Comparison of ENCODE assay signal across 8 mouse cellular contexts in the genomic region with DNA sequence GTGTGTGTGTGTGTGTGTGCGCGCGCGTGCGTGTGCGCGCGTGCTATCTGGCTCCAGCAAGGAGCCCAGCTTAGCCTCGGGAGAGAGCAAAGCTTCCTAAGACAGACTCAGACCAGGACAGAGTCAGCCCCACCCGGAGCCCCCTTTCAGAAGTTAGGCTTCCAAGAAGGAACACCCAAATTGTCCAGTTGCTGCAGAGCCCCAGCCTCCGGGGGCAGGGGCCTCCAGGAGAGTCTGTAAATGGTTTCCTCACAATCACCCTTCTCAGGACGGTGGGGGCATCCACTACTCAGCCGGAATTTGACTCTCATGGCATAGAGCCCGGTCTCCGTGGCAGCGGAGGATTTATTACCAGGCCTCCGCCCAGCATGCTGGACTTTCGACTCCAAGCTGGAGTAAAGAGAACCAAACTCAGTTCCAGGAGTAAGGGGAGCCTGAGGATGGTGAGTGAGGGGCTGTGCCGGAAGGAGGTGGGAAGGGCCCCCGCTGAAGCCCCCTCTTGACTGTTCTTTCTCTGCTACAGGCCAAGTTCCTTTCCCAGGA. TPM values are rescaled to one million over a fixed set of nuclear protein-coding genes. Genes with fewer than 3 reads are reported as not detected.
DNase-seq lines count a peak whose midpoint lies in the region; ATAC-seq and TF ChIP-seq lines count a peak whose summit lies in the region.

Calml4 (plus strand) TSS at position 362 of the 543 bp plus-strand sequence.

- no peak within 1 kb of the TSS for H3K9ac ChIP-seq in midbrain, embryonic 12.5 days (replicated peaks)
- no peak within 1 kb of the TSS for H3K9ac ChIP-seq in midbrain, embryonic 15.5 days
- no peak within 1 kb of the TSS for H3K9ac ChIP-seq in hindbrain, postnatal 0 days (replicated peaks; ENCODE audit: low read length)
- H3K9ac ChIP-seq in liver, embryonic 14.5 days (replicated peaks) = no peak within 1 kb of the TSS
- 0 out of 2 replicates have a peak within 1 kb of the TSS, but pooled peaks have one; percentile 11 for H3K9ac ChIP-seq in neural tube, embryonic 14.5 days (replicated peaks; ENCODE audit: low read depth, low read length)

- TF ChIP-seq CTCF in hindbrain, postnatal 0 days (IDR thresholded peaks at IDR 0.05; ENCODE audit: low read depth) = no peak
- TF ChIP-seq CTCF in liver, embryonic 14.5 days (IDR thresholded peaks at IDR 0.05; ENCODE audit: low read depth) = no peak

- no peak for ATAC-seq in midbrain, embryonic 12.5 days (ENCODE audit: low FRiP score, low read depth)
- no peak for ATAC-seq in midbrain, embryonic 15.5 days (replicated peaks)
- ATAC-seq in hindbrain, postnatal 0 days = peak; percentile 68
- ATAC-seq in liver, embryonic 14.5 days (ENCODE audit: insufficient read depth) = no peak
- peak; percentile 68; the same call in 1 of the 2 replicates for ATAC-seq in neural tube, embryonic 14.5 days (ENCODE audit: low read depth)
- ATAC-seq in monocyte, adult 5-6 weeks (replicated peaks; ENCODE audit: insufficient number of reproducible peaks, low FRiP score, low TSS enrichment, poor library complexity, severe bottlenecking) = no peak

- H3K4me3 ChIP-seq in midbrain, embryonic 12.5 days = no peak within 1 kb of the TSS
- H3K4me3 ChIP-seq in midbrain, embryonic 15.5 days = no peak within 1 kb of the TSS
- no peak within 1 kb of the TSS for H3K4me3 ChIP-seq in hindbrain, postnatal 0 days (ENCODE audit: low read length)
- H3K4me3 ChIP-seq in liver, embryonic 14.5 days (ENCODE audit: insufficient read depth in 1 of 2, low read depth in 2 of 2, low read length in 2 of 2) = no peak within 1 kb of the TSS
- no peak within 1 kb of the TSS for H3K4me3 ChIP-seq in neural tube, embryonic 14.5 days (ENCODE audit: low read depth, low read length)

- H3K4me2 ChIP-seq in midbrain, embryonic 12.5 days (replicated peaks) = 0 out of 2 replicates have a peak within 1 kb of the TSS, but pooled peaks have one; percentile 9
- H3K4me2 ChIP-seq in midbrain, embryonic 15.5 days = no peak within 1 kb of the TSS
- H3K4me2 ChIP-seq in hindbrain, postnatal 0 days (ENCODE audit: low read depth, low read length) = peak within 1 kb of the TSS; percentile 23
- H3K4me2 ChIP-seq in liver, embryonic 14.5 days (ENCODE audit: low read depth) = peak within 1 kb of the TSS; percentile 15; the same call in 1 of the 2 replicates
- peak within 1 kb of the TSS; percentile 11; the same call in 1 of the 2 replicates for H3K4me2 ChIP-seq in neural tube, embryonic 14.5 days (ENCODE audit: low read depth, low read length)

- no peak for TF ChIP-seq EP300 in liver, embryonic 14.5 days (IDR thresholded peaks at IDR 0.05; ENCODE audit: low read depth)

- no peaks in the 10 kb centered on the region for H3K27me3 ChIP-seq in midbrain, embryonic 12.5 days
- H3K27me3 ChIP-seq in midbrain, embryonic 15.5 days (replicated peaks) = no peaks in the 10 kb centered on the region
- H3K27me3 ChIP-seq in hindbrain, postnatal 0 days (ENCODE audit: insufficient read depth, low read length) = no peaks in the 10 kb centered on the region
- no peaks in the 10 kb centered on the region; the same call in 1 of the 2 replicates for H3K27me3 ChIP-seq in liver, embryonic 14.5 days (ENCODE audit: control insufficient read depth, insufficient read depth, low read length)
- no peaks in the 10 kb centered on the region for H3K27me3 ChIP-seq in neural tube, embryonic 14.5 days (ENCODE audit: control insufficient read depth, insufficient read depth, low read length)

- H3K4me1 ChIP-seq in midbrain, embryonic 12.5 days = peaks cover 15% of the 10 kb centered on the region
- H3K4me1 ChIP-seq in midbrain, embryonic 15.5 days = no peaks in the 10 kb centered on the region
- H3K4me1 ChIP-seq in hindbrain, postnatal 0 days (ENCODE audit: insufficient read depth, low read length) = no peaks in the 10 kb centered on the region
- H3K4me1 ChIP-seq in liver, embryonic 14.5 days (replicated peaks; ENCODE audit: control insufficient read depth in 2 of 2, insufficient read depth in 2 of 2, low read length in 1 of 2) = peaks cover 0 to 7% of the 10 kb centered on the region in 2 experiments; a peak in 2 of 4 replicates
- H3K4me1 ChIP-seq in neural tube, embryonic 14.5 days (ENCODE audit: control insufficient read depth, insufficient read depth, low read length) = peaks cover 14% of the 10 kb centered on the region

- DNase-seq in gastrocnemius, adult 8-10 months (ENCODE audit: low spot score in 2 of 2) = peak; percentile 75 to 80
- peak; percentile 79 for DNase-seq in hindbrain, postnatal 0 days (ENCODE audit: low spot score)
- no peak for DNase-seq in liver, embryonic 14.5 days (ENCODE audit: low read depth in 3 of 3, low spot score in 3 of 3)
- no peak for DNase-seq in frontal cortex, adult 2 months (ENCODE audit: extremely low spot score in 1 of 2, low spot score in 1 of 2)

- H3K9me3 ChIP-seq in midbrain, embryonic 12.5 days = no peaks in the 10 kb centered on the region
- no peaks in the 10 kb centered on the region for H3K9me3 ChIP-seq in midbrain, embryonic 15.5 days
- H3K9me3 ChIP-seq in hindbrain, postnatal 0 days (ENCODE audit: low read length) = no peaks in the 10 kb centered on the region
- no peaks in the 10 kb centered on the region for H3K9me3 ChIP-seq in liver, embryonic 14.5 days (ENCODE audit: control insufficient read depth, low read length)
- no peaks in the 10 kb centered on the region for H3K9me3 ChIP-seq in neural tube, embryonic 14.5 days (ENCODE audit: control insufficient read depth, low read length)

- WGBS in midbrain, embryonic 12.5 days = 63% methylated on average over 20 of the region's 20 CpGs
- 56% methylated on average over 20 of the region's 20 CpGs for WGBS in midbrain, embryonic 15.5 days
- WGBS in hindbrain, postnatal 0 days = 45% methylated on average over 20 of the region's 20 CpGs
- WGBS in liver, embryonic 14.5 days (ENCODE audit: insufficient replicate concordance) = 52% methylated on average over 20 of the region's 20 CpGs
- WGBS in neural tube, embryonic 14.5 days = 29% methylated on average over 20 of the region's 20 CpGs

- no peaks in the 10 kb centered on the region for H3K36me3 ChIP-seq in midbrain, embryonic 12.5 days
- no peaks in the 10 kb centered on the region for H3K36me3 ChIP-seq in midbrain, embryonic 15.5 days (replicated peaks)
- H3K36me3 ChIP-seq in hindbrain, postnatal 0 days (ENCODE audit: insufficient read depth, low read length) = no peaks in the 10 kb centered on the region
- H3K36me3 ChIP-seq in liver, embryonic 14.5 days (replicated peaks; ENCODE audit: control insufficient read depth, insufficient read depth, low read depth) = no peaks in the 10 kb centered on the region
- no peaks in the 10 kb centered on the region for H3K36me3 ChIP-seq in neural tube, embryonic 14.5 days (ENCODE audit: control insufficient read depth, insufficient read depth, low read length)

- H3K27ac ChIP-seq in midbrain, embryonic 12.5 days (replicated peaks) = no peak within 1 kb of the TSS
- H3K27ac ChIP-seq in midbrain, embryonic 15.5 days = no peak within 1 kb of the TSS
- 0 out of 2 replicates have a peak within 1 kb of the TSS, but pooled peaks have one; percentile 33 for H3K27ac ChIP-seq in hindbrain, postnatal 0 days
- H3K27ac ChIP-seq in liver, embryonic 14.5 days = no peak within 1 kb of the TSS
- peak within 1 kb of the TSS; percentile 45 for H3K27ac ChIP-seq in neural tube, embryonic 14.5 days (ENCODE audit: low read depth, low read length)

RNA-seq across cellular contexts. Expression of gene Calml4, which starts in this region (rescaled TPM):
- 2.5 and 3.6 TPM in 2 replicates for polyA plus RNA-seq in midbrain, embryonic 12.5 days (2016; fragmentation: Nextera tagmentation; extraction: Ambion mirVana)
- 9.4 and 11.7 TPM in 2 replicates for polyA plus RNA-seq in midbrain, embryonic 15.5 days (2015; fragmentation: Nextera tagmentation; extraction: Ambion mirVana)
- 1 to 10 TPM in 3 of 4 experiments, under 1 TPM in 1; 0.86 to 1.9 (median 1.4) TPM for total RNA-seq in gastrocnemius, adult 8-10 months (2022)
- 1.7 and 3.1 TPM in 2 replicates for total RNA-seq in hindbrain, postnatal 0 days (2014; rRNA removed)
- polyA plus RNA-seq in hindbrain, postnatal 0 days (2015; fragmentation: Nextera tagmentation; extraction: Ambion mirVana) = 20.5 and 22.4 TPM in 2 replicates
- 0.98 and 1.1 TPM in 2 replicates for polyA plus RNA-seq in liver, embryonic 14.5 days (2012; rRNA removed)
- polyA plus RNA-seq in liver, embryonic 14.5 days (2014; fragmentation: Nextera tagmentation; extraction: Ambion mirVana) = 1.6 and 2.2 TPM in 2 replicates
- polyA plus RNA-seq in neural tube, embryonic 14.5 days (2014; fragmentation: Nextera tagmentation; extraction: Ambion mirVana) = 7.5 and 7.6 TPM in 2 replicates
- 0.23 and 0.64 TPM in 2 replicates for polyA plus RNA-seq in frontal cortex, adult 2 months (2012; rRNA removed)
- total RNA-seq in monocyte, adult 5-6 weeks (2017) = 0.48 TPM in 1 of 3 replicates, not detected in the others

Comparison
In these comparisons a context has a peak if more than half of its experiments do, and no peak if none do; other contexts are left out.
1. ATAC-seq: peak in hindbrain, postnatal 0 days (single experiment) and neural tube, embryonic 14.5 days (single experiment); none in midbrain, embryonic 12.5 days (single experiment), midbrain, embryonic 15.5 days (single experiment), liver, embryonic 14.5 days (single experiment) and monocyte, adult 5-6 weeks (single experiment).
2. H3K27ac ChIP-seq: peak in hindbrain, postnatal 0 days (single experiment) and neural tube, embryonic 14.5 days (single experiment); none in midbrain, embryonic 12.5 days (single experiment), midbrain, embryonic 15.5 days (single experiment) and liver, embryonic 14.5 days (single experiment).
3. DNase-seq: peak in gastrocnemius, adult 8-10 months (2 of 2) and hindbrain, postnatal 0 days (single experiment); none in liver, embryonic 14.5 days (0 of 3) and frontal cortex, adult 2 months (0 of 2).